Mouse (Mus musculus) heart, adult 9 months (tissue): Measurements from ENCODE around the gene Arg2.

Experiments used
- DNase-seq, 2 experiments: peaks; one replicate each; pipeline ENCODE4 v3.0.0; 2022; ENCODE audit warnings: low spot score in 2 of 2

Gene Arg2

GRCm38 (mm10) chr12:79130299-79131177 lies at the start of gene Arg2:
Gene Arg2 (plus strand): TSS chr12:79130777.
- DNase-seq, result peak in 1 of 2 experiments; percentile 6

- peak; percentile 76 to 80 for DNase-seq
Observed at GRCm38 (mm10) chr12:79089182-79089812, 41.3 kb upstream of the Arg2 start, which contains the start of gene Pigh. Gene Pigh (minus strand): TSS chr12:79089651.

GRCm38 (mm10) chr12:79092569-79092968 lies 38.0 kb upstream of the Arg2 start:
- DNase-seq, result peak; percentile 16 to 36

- DNase-seq, result peak in 1 of 2 experiments; percentile 10
Observed at GRCm38 (mm10) chr12:79097106-79097752, 33.3 kb upstream of the Arg2 start.

GRCm38 (mm10) chr12:79103773-79104172 lies 26.8 kb upstream of the Arg2 start:
- no peak for DNase-seq

GRCm38 (mm10) chr12:79104544-79104943 lies 26.0 kb upstream of the Arg2 start:
- DNase-seq, result no peak

GRCm38 (mm10) chr12:79105312-79105711 lies 25.3 kb upstream of the Arg2 start:
- no peak for DNase-seq

GRCm38 (mm10) chr12:79118991-79119390 lies 11.6 kb upstream of the Arg2 start:
- DNase-seq, result no peak

GRCm38 (mm10) chr12:79122820-79123219 lies 7.8 kb upstream of the Arg2 start:
- no peak for DNase-seq

GRCm38 (mm10) chr12:79131178-79131675 lies 650 bp downstream of the Arg2 start:
- DNase-seq, result no peak

- DNase-seq, result no peak
Observed at GRCm38 (mm10) chr12:79131706-79132460, 1.3 kb downstream of the Arg2 start.

GRCm38 (mm10) chr12:79134676-79135075 lies 4.1 kb downstream of the Arg2 start:
- DNase-seq, result no peak

GRCm38 (mm10) chr12:79135105-79135504 lies 4.5 kb downstream of the Arg2 start:
- DNase-seq, result no peak

GRCm38 (mm10) chr12:79136949-79137348 lies 6.4 kb downstream of the Arg2 start:
- DNase-seq, result no peak

GRCm38 (mm10) chr12:79138999-79139398 lies 8.4 kb downstream of the Arg2 start:
- no peak for DNase-seq

GRCm38 (mm10) chr12:79139417-79139816 lies 8.8 kb downstream of the Arg2 start:
- no peak for DNase-seq

- DNase-seq, result no peak
Observed at GRCm38 (mm10) chr12:79140811-79141210, 10.2 kb downstream of the Arg2 start.

- no peak for DNase-seq
Observed at GRCm38 (mm10) chr12:79141384-79141783, 10.8 kb downstream of the Arg2 start.

- DNase-seq, result no peak
Observed at GRCm38 (mm10) chr12:79149653-79150052, 19.1 kb downstream of the Arg2 start.

GRCm38 (mm10) chr12:79162876-79163275 lies 32.3 kb downstream of the Arg2 start:
- DNase-seq, result no peak

- no peak for DNase-seq
Observed at GRCm38 (mm10) chr12:79169173-79169572, 38.6 kb downstream of the Arg2 start.
